Mouse (Mus musculus) stomach, embryonic 15.5 days (tissue): Measurements from ENCODE around the gene Pafah2. TPM values are rescaled to one million over a fixed set of nuclear protein-coding genes. Genes with fewer than 3 reads are reported as not detected.
"Not testable (repeated sequence)": the region's sequence is repeated elsewhere in the genome, so short reads cannot be mapped to it uniquely, and the experiment has no call there.

Source experiments
- ATAC-seq: fragments of 200-750 bp; cut with Nextera tagmentation; 2 replicates; pipeline ENCODE4 v1.8.0; 2017; ENCODE audit warnings: low read depth, moderate number of reproducible peaks, moderate TSS enrichment; ENCODE audit not compliant: insufficient read depth, low FRiP score
- H3K27ac ChIP-seq: fragments of 300-500 bp; sonication (generic); 2 replicates; pipeline ENCODE4 v1.5.1; 2015; ENCODE audit warnings: mild to moderate bottlenecking, inconsistent platforms
- H3K27me3 ChIP-seq: fragments of 300-500 bp; sonication (generic); replicated peaks from 2 replicates; pipeline ENCODE4 v1.6.1; 2015; ENCODE audit warnings: inconsistent platforms
- H3K36me3 ChIP-seq: fragments of 300-500 bp; sonication (generic); 2 replicates; pipeline ENCODE4 v1.6.1; 2015; ENCODE audit warnings: inconsistent platforms
- H3K4me1 ChIP-seq: fragments of 300-500 bp; sonication (generic); 2 replicates; pipeline ENCODE4 v1.6.1; 2015; ENCODE audit warnings: inconsistent platforms
- H3K4me2 ChIP-seq: fragments of 300-500 bp; sonication (generic); 2 replicates; pipeline ENCODE4 v1.6.1; 2015; ENCODE audit warnings: mild to moderate bottlenecking, inconsistent platforms
- H3K4me3 ChIP-seq: fragments of 300-500 bp; sonication (generic); replicated peaks from 2 replicates; pipeline ENCODE4 v1.5.1; 2015; ENCODE audit warnings: inconsistent platforms
- H3K9ac ChIP-seq: fragments of 300-500 bp; sonication (generic); 2 replicates; pipeline ENCODE4 v1.6.1; 2015; ENCODE audit warnings: inconsistent platforms
- H3K9me3 ChIP-seq: fragments of 300-500 bp; sonication (generic); 2 replicates; pipeline ENCODE4 v1.6.1; 2016; ENCODE audit warnings: inconsistent platforms
- WGBS: fragments of 180-500 bp; shearing (Covaris S2); methylation state at CpG from one replicate; pipeline ENCODE4 v1.1.7; 2015; 5-methylcytosine and 5-hydroxymethylcytosine counted together
- polyA plus RNA-seq: library from polyadenylated mRNA; unstranded; fragments of >200 nt; fragmentation: Nextera tagmentation; extraction: Ambion mirVana; gene quantifications from 2 replicates; pipeline ENCODE4 v1.2.1, GENCODE M21; 2015

The Pafah2 gene
- polyA plus RNA-seq, 1 experiment from 2014 or later: 17.8 TPM

DNA sequence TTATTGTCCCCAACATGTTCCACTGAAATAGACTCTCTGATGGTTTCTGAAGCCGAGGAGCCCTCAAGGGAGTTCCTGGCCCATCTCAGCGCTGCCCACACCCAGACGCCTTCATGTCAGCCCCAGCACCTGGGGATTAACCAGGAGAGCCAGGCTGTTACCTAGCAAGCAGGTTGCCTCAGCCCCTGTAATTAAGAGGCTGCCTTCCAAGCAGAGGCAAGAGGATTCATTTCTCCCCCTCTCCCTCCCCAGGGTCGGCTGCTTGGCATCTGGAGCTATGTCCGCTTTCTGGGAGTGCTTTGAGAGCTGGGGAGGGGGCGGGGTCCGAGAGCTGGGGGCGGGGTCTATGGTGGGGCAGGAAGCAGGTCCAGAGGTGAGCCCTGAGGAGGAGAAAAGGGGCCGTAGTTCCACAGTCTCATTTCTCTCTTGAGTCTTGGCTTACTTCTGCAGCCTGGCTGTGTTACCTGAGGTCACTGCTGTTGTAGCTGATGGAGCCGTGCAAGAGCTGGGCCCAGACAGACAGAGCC lies 18.0 kb upstream of the Pafah2 start:
- H3K27me3 ChIP-seq: no peaks in the 10 kb centered on the region

DNA sequence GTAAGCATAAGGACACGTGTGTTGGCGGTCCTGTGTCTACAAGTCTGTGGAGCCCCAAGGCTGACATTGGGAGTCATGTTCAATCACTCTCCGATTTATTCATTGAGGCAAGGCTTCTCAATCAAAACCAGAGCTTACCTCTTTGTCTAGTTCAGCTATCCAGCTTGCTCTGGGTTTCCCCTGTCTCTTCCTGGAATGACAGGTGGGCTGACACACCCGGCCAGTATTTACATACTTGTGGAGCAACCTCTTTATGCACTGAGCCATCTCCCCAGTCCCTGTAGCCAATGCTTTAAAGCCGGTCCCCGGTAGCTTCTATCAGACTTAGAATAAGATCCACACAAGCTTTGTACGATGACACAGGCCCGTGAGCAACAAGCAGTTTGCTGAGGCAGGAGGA lies 16.6 kb upstream of the Pafah2 start:
- Histone ChIP-seq H3K4me2 (no peak overlapping the region), H3K9ac (no peak overlapping the region), H3K4me3 (no peak overlapping the region), H3K9me3 (no peaks in the 10 kb centered on the region), H3K4me1 (peaks cover 11% of the 10 kb centered on the region; the same call in 1 of the 2 replicates), H3K36me3 (no peaks in the 10 kb centered on the region), H3K27me3 (no peaks in the 10 kb centered on the region), H3K27ac (no peak overlapping the region)
- ATAC-seq: no peak
- WGBS: 66% methylated on average over 8 of the region's 8 CpGs

More for the DNA sequence above, 18.0 kb upstream of the Pafah2 start:
- no peak for ATAC-seq
- Histone ChIP-seq H3K4me3 (no peak overlapping the region), H3K4me2 (no peak overlapping the region), H3K27ac (no peak overlapping the region), H3K9ac (no peak overlapping the region), H3K4me1 (peaks cover 11% of the 10 kb centered on the region; the same call in 1 of the 2 replicates), H3K9me3 (no peaks in the 10 kb centered on the region), H3K36me3 (no peaks in the 10 kb centered on the region)
- WGBS: 35% methylated on average over 10 of the region's 10 CpGs

DNA sequence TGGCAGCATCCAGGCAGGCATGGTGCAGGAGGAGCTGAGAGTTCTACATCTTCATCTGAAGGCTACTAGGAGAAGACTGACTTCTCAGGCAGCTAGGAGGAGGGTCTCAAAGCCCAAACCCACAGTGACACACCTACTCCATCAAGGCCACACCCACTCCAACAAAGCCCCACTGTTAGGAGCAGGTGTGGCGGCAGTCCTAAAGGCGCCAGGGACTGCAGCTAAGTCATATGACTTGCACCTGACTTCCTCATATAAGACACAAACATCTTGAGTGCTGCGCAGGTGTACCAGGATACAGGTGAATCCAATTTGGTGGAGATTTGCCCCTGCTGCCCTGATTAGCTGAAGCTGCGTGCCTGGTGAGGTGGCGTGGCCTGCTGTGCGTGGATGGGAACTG lies 12.4 kb upstream of the Pafah2 start, which contains the start of gene Extl1:
Gene Extl1 (minus strand): TSS at position 101 of the 400 bp plus-strand sequence.
- WGBS: 95% methylated on average over 2 of the region's 6 CpGs
- H3K4me3 ChIP-seq, H3K4me2 ChIP-seq, H3K27me3 ChIP-seq, H3K9me3 ChIP-seq, H3K27ac ChIP-seq, H3K9ac ChIP-seq, H3K4me1 ChIP-seq, H3K36me3 ChIP-seq, ATAC-seq: not testable (repeated sequence)

DNA sequence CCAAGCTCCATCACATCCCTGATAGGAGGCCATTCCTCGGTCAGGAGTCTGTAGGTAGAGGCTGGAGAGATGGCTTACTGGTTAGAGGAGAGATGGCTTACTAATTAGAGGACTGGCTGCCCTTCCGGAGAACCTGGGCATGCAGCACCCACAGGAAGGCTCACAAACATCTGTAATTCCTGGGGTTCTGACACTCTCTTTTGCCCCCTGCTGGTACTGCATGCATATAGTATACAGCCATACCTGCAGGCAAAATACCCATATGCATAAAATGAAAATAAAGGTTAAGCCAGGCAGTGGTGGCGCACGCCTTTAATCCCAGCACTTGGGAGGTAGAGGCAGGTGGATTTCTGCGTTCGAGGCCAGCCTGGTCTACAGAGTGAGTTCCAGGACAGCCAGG lies 8.9 kb upstream of the Pafah2 start:
- no peak for ATAC-seq
- no peak overlapping the region for H3K9ac ChIP-seq
- no peak overlapping the region for H3K4me3 ChIP-seq
- 0 out of 2 replicates have a peak, but pooled peaks cover under 1% of the 10 kb centered on the region for H3K4me1 ChIP-seq
- no peak overlapping the region for H3K4me2 ChIP-seq
- 71% methylated on average over 6 of the region's 6 CpGs for WGBS
- H3K9me3 ChIP-seq: no peaks in the 10 kb centered on the region
- H3K36me3 ChIP-seq: no peaks in the 10 kb centered on the region
- H3K27me3 ChIP-seq: no peaks in the 10 kb centered on the region
- H3K27ac ChIP-seq: no peak overlapping the region

DNA sequence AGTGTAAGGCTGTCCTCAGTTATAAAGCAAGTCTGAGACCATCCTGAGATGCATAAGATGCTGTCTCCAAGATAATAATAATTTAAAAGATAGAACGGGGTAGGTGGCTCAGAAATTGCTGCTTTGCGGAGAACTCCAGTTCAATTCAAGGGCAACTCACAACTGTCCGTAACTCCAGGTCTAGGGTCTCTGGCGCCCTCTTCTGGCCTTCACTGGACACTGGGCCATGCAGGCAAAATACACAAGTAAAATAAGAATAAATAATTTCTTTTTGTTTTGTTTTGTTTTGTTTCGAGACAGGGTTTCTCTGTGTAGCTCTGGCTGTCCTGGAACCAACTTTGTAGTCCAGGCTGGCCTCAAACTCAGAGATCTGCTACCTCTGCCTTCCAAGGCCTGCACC lies 7.7 kb upstream of the Pafah2 start:
- Histone ChIP-seq H3K9me3 (no peaks in the 10 kb centered on the region), H3K27me3 (no peaks in the 10 kb centered on the region), H3K27ac (no peak overlapping the region), H3K36me3 (no peaks in the 10 kb centered on the region), H3K4me1 (peaks cover 4% of the 10 kb centered on the region; the same call in 1 of the 2 replicates), H3K4me2 (no peak overlapping the region), H3K4me3 (no peak overlapping the region), H3K9ac (no peak overlapping the region)
- no peak for ATAC-seq
- 13% methylated on average over 5 of the region's 5 CpGs for WGBS

DNA sequence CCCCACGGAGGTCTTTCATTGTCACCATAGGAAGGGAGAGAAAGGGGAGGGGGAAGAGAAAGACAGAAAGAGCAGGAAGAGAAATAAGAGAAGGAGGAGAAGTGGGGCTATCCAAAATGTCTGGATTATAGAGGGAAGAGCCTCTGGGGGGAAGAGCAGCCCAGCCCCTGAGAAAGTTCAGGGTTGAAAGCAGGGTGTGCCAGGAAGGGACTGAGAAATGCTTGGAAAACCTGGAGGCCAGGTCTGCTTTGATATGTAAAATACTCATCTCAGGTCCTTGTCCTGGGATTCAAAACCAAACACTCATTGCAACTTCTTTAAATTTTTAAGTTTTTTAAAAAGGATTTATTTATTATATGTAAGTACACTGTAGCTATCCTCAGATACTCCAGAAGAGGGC lies 4.5 kb upstream of the Pafah2 start:
- no peak overlapping the region for H3K4me2 ChIP-seq
- no peak overlapping the region for H3K9ac ChIP-seq
- no peak overlapping the region for H3K4me3 ChIP-seq
- no peaks in the 10 kb centered on the region for H3K9me3 ChIP-seq
- H3K27ac ChIP-seq: no peak overlapping the region
- 85% methylated on average over 1 of the region's 1 CpGs for WGBS
- H3K36me3 ChIP-seq: no peaks in the 10 kb centered on the region
- ATAC-seq: no peak
- no peaks in the 10 kb centered on the region for H3K27me3 ChIP-seq
- H3K4me1 ChIP-seq: peaks cover 4% of the 10 kb centered on the region; the same call in 1 of the 2 replicates

DNA sequence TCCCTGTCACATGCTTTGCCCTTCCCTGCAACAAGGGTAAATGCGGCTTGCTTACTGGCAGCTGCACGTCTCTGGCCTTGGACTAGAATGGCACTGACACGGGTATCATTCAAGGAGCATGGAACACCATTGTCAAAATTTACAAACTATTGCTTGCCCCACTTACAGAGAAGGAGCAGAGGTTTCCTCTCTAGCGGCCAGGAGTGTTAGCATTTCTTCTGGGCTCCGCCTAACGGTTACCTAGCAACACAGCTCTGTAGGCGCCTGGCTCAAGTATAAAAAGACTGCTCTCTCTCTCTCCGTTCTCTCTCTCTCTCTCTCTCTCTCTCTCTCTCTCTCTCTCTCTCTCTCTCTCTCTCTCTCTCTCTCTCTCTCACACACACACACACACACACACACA lies 3.5 kb upstream of the Pafah2 start:
- ATAC-seq: no peak
- 19% methylated on average over 8 of the region's 8 CpGs for WGBS
- 0 out of 2 replicates have a peak overlapping the region, but pooled peaks have one; percentile 16 for H3K4me2 ChIP-seq

DNA sequence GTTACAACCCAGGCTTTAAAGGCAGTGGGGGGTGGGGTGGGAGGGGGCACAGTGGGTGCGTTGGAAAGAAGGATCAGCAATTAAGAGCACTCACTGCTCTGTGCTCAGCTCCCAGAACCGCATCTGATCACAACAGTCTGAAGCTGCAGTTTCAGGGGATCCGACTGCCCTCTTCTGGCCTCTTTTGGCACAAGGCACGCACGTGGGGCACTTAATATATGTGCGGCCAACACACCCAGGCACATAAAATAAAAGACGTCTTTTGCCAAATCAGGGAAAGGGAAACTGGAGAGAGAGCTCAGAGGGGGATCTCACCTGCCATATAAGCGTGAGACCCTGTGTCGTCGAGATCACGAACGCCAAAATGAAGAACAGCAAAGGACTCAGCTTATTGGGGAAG lies 3.1 kb upstream of the Pafah2 start:
- no peak overlapping the region for H3K4me2 ChIP-seq
- H3K4me1 ChIP-seq: peaks cover 10% of the 10 kb centered on the region; the same call in 1 of the 2 replicates
- H3K27ac ChIP-seq: no peak overlapping the region
- H3K4me3 ChIP-seq: no peak overlapping the region
- H3K36me3 ChIP-seq: no peaks in the 10 kb centered on the region
- WGBS: 24% methylated on average over 12 of the region's 12 CpGs
- H3K27me3 ChIP-seq: no peaks in the 10 kb centered on the region
- no peak overlapping the region for H3K9ac ChIP-seq
- ATAC-seq: no peak
- H3K9me3 ChIP-seq: no peaks in the 10 kb centered on the region

More for the DNA sequence above, 3.5 kb upstream of the Pafah2 start:
- Histone ChIP-seq H3K9me3 (no peaks in the 10 kb centered on the region), H3K4me3 (no peak overlapping the region), H3K27ac (no peak overlapping the region), H3K27me3 (no peaks in the 10 kb centered on the region), H3K36me3 (no peaks in the 10 kb centered on the region), H3K4me1 (peaks cover 7% of the 10 kb centered on the region; the same call in 1 of the 2 replicates), H3K9ac (no peak overlapping the region)

DNA sequence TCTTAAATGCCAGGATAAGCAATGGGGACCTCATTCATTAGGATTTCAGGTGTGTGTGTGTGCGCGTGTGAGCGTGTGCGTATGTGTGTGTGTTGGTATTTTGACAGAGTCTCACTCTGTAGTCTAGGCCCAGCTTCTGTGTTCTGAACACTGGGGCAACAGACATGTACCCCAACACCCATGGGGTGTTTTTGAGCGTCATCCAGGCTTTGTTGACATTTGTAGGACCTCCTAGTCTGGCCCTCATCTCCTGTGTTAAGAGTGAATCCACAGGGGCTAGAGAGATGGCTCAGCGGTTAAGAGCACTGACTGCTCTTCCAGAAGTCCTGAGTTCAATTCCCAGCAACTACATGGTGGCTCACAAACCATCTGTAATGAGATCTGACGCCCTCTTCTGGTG lies 978 bp upstream of the Pafah2 start:
- H3K27ac ChIP-seq: no peak overlapping the region
- no peak overlapping the region for H3K4me2 ChIP-seq
- H3K36me3 ChIP-seq: no peaks in the 10 kb centered on the region
- no peaks in the 10 kb centered on the region for H3K9me3 ChIP-seq
- H3K4me3 ChIP-seq: no peak overlapping the region
- peaks cover 10% of the 10 kb centered on the region; the same call in 1 of the 2 replicates for H3K4me1 ChIP-seq
- WGBS: 89% methylated on average over 7 of the region's 7 CpGs
- ATAC-seq: no peak
- H3K27me3 ChIP-seq: no peaks in the 10 kb centered on the region
- no peak overlapping the region for H3K9ac ChIP-seq

DNA sequence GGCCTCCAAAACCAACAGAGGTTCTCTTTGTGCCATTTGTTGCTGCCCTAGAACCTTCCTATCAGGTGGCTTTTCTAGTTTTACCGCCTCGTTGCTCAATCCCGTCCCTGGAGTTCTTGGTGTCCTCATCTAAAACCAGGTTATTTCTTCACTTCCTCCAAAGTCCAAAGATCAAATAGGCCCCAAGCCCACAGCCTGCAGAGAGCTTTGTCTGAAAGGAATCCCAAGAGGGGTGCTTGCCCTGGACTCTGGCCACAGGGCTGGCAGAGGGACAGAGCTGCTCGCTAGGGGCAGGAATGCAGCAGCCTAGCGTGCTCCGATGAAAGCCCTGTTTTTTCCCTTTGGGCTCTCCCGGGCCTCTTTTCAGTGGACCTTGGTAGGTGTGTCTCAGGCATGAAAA lies 1.0 kb downstream of the Pafah2 start:
- no peaks in the 10 kb centered on the region for H3K36me3 ChIP-seq
- H3K4me3 ChIP-seq: peak overlapping the region; percentile 59
- WGBS: 19% methylated on average over 7 of the region's 7 CpGs
- ATAC-seq: no peak
- no peaks in the 10 kb centered on the region for H3K9me3 ChIP-seq
- H3K27me3 ChIP-seq: no peaks in the 10 kb centered on the region
- no peak overlapping the region for H3K9ac ChIP-seq
- H3K4me1 ChIP-seq: peaks cover 23% of the 10 kb centered on the region
- peak overlapping the region; percentile 83 for H3K4me2 ChIP-seq
- H3K27ac ChIP-seq: peak overlapping the region; percentile 91

DNA sequence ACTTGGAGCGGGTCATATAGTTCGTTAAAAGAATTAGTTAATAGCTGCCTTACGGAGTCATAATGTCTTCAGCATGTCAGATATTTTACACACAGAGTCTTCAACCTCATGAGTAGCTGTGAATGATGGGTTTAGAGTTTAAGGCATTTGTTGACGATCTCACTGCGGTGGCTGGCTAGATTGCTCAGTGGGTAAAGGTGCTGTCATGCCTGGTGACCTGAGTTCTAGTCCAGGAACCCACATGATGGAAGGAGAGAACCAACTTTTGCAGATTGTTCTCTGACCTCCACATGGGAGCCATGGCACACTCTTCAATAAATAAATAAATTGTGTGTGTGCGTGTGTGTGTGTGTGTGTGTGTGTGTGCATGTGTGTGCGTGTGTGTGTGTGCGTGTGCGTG lies 1.6 kb downstream of the Pafah2 start:
- Histone ChIP-seq H3K4me3 (peak overlapping the region; percentile 59; the same call in 1 of the 2 replicates), H3K36me3 (no peaks in the 10 kb centered on the region), H3K9ac (no peak overlapping the region), H3K4me1 (peaks cover 25% of the 10 kb centered on the region), H3K4me2 (peak overlapping the region; percentile 83), H3K27me3 (no peaks in the 10 kb centered on the region), H3K27ac (peak overlapping the region; percentile 91; the same call in 1 of the 2 replicates), H3K9me3 (no peaks in the 10 kb centered on the region)
- ATAC-seq: no peak
- WGBS: 90% methylated on average over 9 of the region's 9 CpGs

DNA sequence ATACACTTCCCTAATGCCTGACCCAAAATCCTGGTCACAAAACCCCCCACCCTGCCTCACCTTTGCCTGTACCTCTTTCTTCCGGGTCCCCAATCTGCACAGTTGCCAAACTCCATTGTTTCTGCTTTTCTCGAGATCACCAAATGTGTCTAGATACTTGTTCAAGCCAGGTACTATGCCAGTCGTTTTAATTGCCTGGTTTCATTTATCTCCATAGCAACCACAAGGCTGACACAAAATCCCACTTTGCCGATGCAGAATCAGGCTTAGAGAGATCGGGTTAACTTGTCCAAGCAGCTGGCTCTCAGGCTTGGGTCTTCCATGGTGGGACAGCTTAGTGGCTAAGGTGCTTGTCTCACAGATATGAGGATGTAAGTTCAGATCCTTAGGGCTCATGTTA lies 4.1 kb downstream of the Pafah2 start:
- Histone ChIP-seq H3K9ac (no peak overlapping the region), H3K27ac (no peak overlapping the region), H3K27me3 (no peaks in the 10 kb centered on the region), H3K36me3 (no peaks in the 10 kb centered on the region), H3K4me3 (no peak overlapping the region), H3K4me2 (no peak overlapping the region), H3K9me3 (no peaks in the 10 kb centered on the region), H3K4me1 (peaks cover 37% of the 10 kb centered on the region)
- ATAC-seq: no peak
- 26% methylated on average over 5 of the region's 5 CpGs for WGBS
